Mouse (Mus musculus) small intestine, adult 2 months (tissue): ENCODE results near the gene Cnnm1. TPM values are rescaled to one million over a fixed set of nuclear protein-coding genes. Genes with fewer than 3 reads are reported as not detected.
"Not testable (repeated sequence)": the region's sequence is repeated elsewhere in the genome, so short reads cannot be mapped to it uniquely, and the experiment has no call there.

Source experiments
- H3K27ac ChIP-seq: fragments of 200-500 bp; 2 replicates; pipeline ENCODE4 v1.5.1; 2012; ENCODE audit warnings: low read depth, low read length, control low read depth, inconsistent platforms; ENCODE audit not compliant: insufficient read depth
- H3K27me3 ChIP-seq: fragments of 200-500 bp; 2 replicates; pipeline ENCODE4 v1.6.1; 2012; ENCODE audit warnings: mild to moderate bottlenecking, moderate library complexity, low read length, inconsistent platforms; ENCODE audit not compliant: control insufficient read depth, insufficient read depth
- H3K36me3 ChIP-seq: fragments of 200-500 bp; 2 replicates; pipeline ENCODE4 v1.6.1; 2012; ENCODE audit warnings: mild to moderate bottlenecking, low read length, control low read depth, inconsistent platforms; ENCODE audit not compliant: control insufficient read depth, insufficient read depth
- H3K4me1 ChIP-seq: fragments of 200-500 bp; 2 replicates; pipeline ENCODE4 v1.6.1; 2012; ENCODE audit warnings: low read length, inconsistent platforms, mixed read lengths; ENCODE audit not compliant: control insufficient read depth, insufficient read depth, insufficient read length
- H3K4me3 ChIP-seq: fragments of 200-500 bp; 2 replicates; pipeline ENCODE4 v1.5.1; 2012; ENCODE audit warnings: low read depth, mild to moderate bottlenecking, control low read depth, inconsistent platforms, low read length, moderate library complexity
- CTCF ChIP-seq: fragments of 200-500 bp; IDR thresholded peaks from 2 replicates; pipeline ENCODE4 v1.5.1; 2012; ENCODE audit warnings: low read depth, mild to moderate bottlenecking, control low read depth, inconsistent platforms, low read length, moderate library complexity, mixed read lengths; ENCODE audit not compliant: insufficient replicate concordance, insufficient read length; ENCODE audit errors: extremely low read depth
- POLR2A ChIP-seq: fragments of 200-500 bp; IDR thresholded peaks from 2 replicates; pipeline ENCODE4 v1.6.1; 2012; ENCODE audit warnings: low read depth, mild to moderate bottlenecking, control low read depth, inconsistent platforms, low read length, moderate library complexity
- WGBS: fragments of 180-500 bp; shearing (Covaris S2); methylation state at CpG from one replicate; pipeline ENCODE4 v1.1.7; 2018; 5-methylcytosine and 5-hydroxymethylcytosine counted together
- polyA plus RNA-seq: library from polyadenylated mRNA; depleted of rRNA; stranded (reverse); fragments of >200 nt; gene quantifications from 2 replicates; pipeline ENCODE4 v1.2.3, GENCODE M21; 2012

Gene Cnnm1
- polyA plus RNA-seq, 1 experiment: 0.55 TPM

- H3K36me3 ChIP-seq: no peaks in the 10 kb centered on the region
- no peak overlapping the region for H3K27ac ChIP-seq
- H3K4me1 ChIP-seq: peaks cover 5% of the 10 kb centered on the region; the same call in 1 of the 2 replicates
- TF ChIP-seq POLR2A (no peak), CTCF (no peak)
- H3K27me3 ChIP-seq: no peaks in the 10 kb centered on the region
- no peak overlapping the region for H3K4me3 ChIP-seq
- 78% methylated on average over 7 of the region's 7 CpGs for WGBS
These were observed 35.8 kb downstream of the Cnnm1 start for GRCm38 (mm10) chr19:43476063-43476462.

DNA sequence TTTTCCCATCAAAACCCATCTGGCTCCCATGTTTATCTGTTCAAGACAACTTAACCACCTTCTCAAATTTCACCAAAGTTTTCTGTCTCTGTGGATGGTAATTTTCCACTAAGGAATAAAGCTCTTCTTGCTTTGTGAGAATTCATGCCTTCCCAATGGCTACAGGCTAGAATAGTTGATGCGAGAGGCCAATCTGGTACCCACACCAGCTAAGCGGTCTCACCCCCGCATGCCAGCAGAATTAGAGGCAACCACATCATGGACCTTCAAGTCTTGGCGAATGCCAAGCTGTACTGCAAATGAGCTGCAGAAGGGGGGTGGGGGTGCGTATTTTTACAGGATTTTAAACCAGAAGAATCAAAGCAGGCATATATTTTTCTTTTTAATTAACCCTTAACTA is 37.2 kb downstream of the Cnnm1 start:
- no peak overlapping the region for H3K27ac ChIP-seq
- peaks cover 2% of the 10 kb centered on the region; the same call in 1 of the 2 replicates for H3K4me1 ChIP-seq
- no peak overlapping the region for H3K4me3 ChIP-seq
- no peaks in the 10 kb centered on the region for H3K36me3 ChIP-seq
- WGBS: 92% methylated on average over 5 of the region's 5 CpGs
- TF ChIP-seq CTCF: no peak
- no peaks in the 10 kb centered on the region for H3K27me3 ChIP-seq

- Histone ChIP-seq H3K27ac (no peak overlapping the region), H3K4me3 (no peak overlapping the region), H3K4me1 (no peaks in the 10 kb centered on the region), H3K27me3 (no peaks in the 10 kb centered on the region), H3K36me3 (no peaks in the 10 kb centered on the region)
- 12% methylated on average over 5 of the region's 5 CpGs for WGBS
- TF ChIP-seq POLR2A: no peak
- TF ChIP-seq CTCF: no peak
These were observed 38.7 kb downstream of the Cnnm1 start for GRCm38 (mm10) chr19:43478891-43479290.

GRCm38 (mm10) chr19:43479431-43479830 is 39.2 kb downstream of the Cnnm1 start:
- H3K27ac ChIP-seq: no peak overlapping the region
- WGBS: 88% methylated on average over 5 of the region's 5 CpGs
- no peak overlapping the region for H3K4me3 ChIP-seq
- TF ChIP-seq POLR2A (no peak), CTCF (no peak)
- H3K36me3 ChIP-seq: no peaks in the 10 kb centered on the region
- H3K4me1 ChIP-seq: no peaks in the 10 kb centered on the region
- no peaks in the 10 kb centered on the region for H3K27me3 ChIP-seq

GRCm38 (mm10) chr19:43480512-43480911 is 40.3 kb downstream of the Cnnm1 start:
- Histone ChIP-seq H3K27ac (no peak overlapping the region), H3K36me3 (no peaks in the 10 kb centered on the region), H3K4me3 (no peak overlapping the region), H3K4me1 (no peaks in the 10 kb centered on the region), H3K27me3 (no peaks in the 10 kb centered on the region)
- TF ChIP-seq POLR2A: no peak
- TF ChIP-seq CTCF: no peak
- 72% methylated on average over 9 of the region's 9 CpGs for WGBS

GRCm38 (mm10) chr19:43487429-43487828 is 47.2 kb downstream of the Cnnm1 start:
- no peak overlapping the region for H3K4me3 ChIP-seq
- WGBS: 43% methylated on average over 3 of the region's 3 CpGs

DNA sequence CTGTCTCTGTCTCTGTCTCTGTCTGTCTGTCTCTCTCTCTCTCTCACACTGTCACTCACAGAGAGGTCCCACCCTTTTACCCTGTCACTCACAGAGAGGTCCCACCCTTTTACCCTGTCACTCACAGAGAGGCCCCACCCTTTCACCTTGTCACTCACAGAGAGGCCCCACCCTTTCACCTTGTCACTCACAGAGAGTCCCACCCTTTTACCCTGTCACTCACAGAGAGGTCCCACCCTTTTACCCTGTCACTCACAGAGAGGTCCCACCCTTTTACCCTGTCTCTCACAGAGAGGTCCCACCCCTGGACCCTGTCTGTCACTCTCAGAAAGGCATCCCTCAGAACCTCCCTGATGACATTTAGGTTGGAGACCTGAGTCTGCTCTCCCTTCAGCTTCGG is 53.1 kb downstream of the Cnnm1 start:
- Histone ChIP-seq H3K4me3 (peak overlapping the region; percentile 43), H3K27ac (peak overlapping the region; percentile 95)
- not testable (repeated sequence) for H3K4me1 ChIP-seq, H3K27me3 ChIP-seq, H3K36me3 ChIP-seq
- WGBS: 46% methylated on average over 1 of the region's 1 CpGs

More at GRCm38 (mm10) chr19:43487429-43487828, 47.2 kb downstream of the Cnnm1 start:
- Histone ChIP-seq H3K36me3 (no peaks in the 10 kb centered on the region), H3K4me1 (no peaks in the 10 kb centered on the region), H3K27me3 (no peaks in the 10 kb centered on the region), H3K27ac (no peak overlapping the region)
- TF ChIP-seq CTCF (no peak), POLR2A (no peak)

- 33% methylated on average over 6 of the region's 6 CpGs for WGBS
- H3K4me3 ChIP-seq: peak overlapping the region; percentile 43
- no peaks in the 10 kb centered on the region for H3K27me3 ChIP-seq
- TF ChIP-seq POLR2A: no peak
- TF ChIP-seq CTCF: no peak
- 0 out of 2 replicates have a peak, but pooled peaks cover 3% of the 10 kb centered on the region for H3K36me3 ChIP-seq
- H3K27ac ChIP-seq: peak overlapping the region; percentile 95
- H3K4me1 ChIP-seq: peaks cover 11% of the 10 kb centered on the region
These were observed 53.6 kb downstream of the Cnnm1 start for GRCm38 (mm10) chr19:43493878-43494277.
